Mouse (Mus musculus) spleen, postnatal 4 days (tissue): ENCODE data around the gene Fam163b.

ENCODE experiments used
- DNase-seq, 2 experiments: peaks; one replicate each; pipeline ENCODE4 v3.0.0; 2022; ENCODE audit warnings: low spot score in 2 of 2

Fam163b gene

GRCm38 (mm10) chr2:27135935-27136334 is 6.4 kb downstream of the Fam163b start:
- DNase-seq, result no peak

GRCm38 (mm10) chr2:27128990-27129389 is 13.3 kb downstream of the Fam163b start:
- no peak for DNase-seq

- no peak for DNase-seq
Observed at GRCm38 (mm10) chr2:27126496-27126895, 15.8 kb downstream of the Fam163b start.

GRCm38 (mm10) chr2:27125979-27126378 is 16.3 kb downstream of the Fam163b start:
- peak; percentile 51 to 83 for DNase-seq

- DNase-seq, result no peak
Observed at GRCm38 (mm10) chr2:27123121-27123520, 19.2 kb downstream of the Fam163b start.

GRCm38 (mm10) chr2:27122578-27122977 is 19.7 kb downstream of the Fam163b start:
- DNase-seq, result no peak

- peak; percentile 62 to 76 for DNase-seq
Observed at GRCm38 (mm10) chr2:27121626-27122355, 20.5 kb downstream of the Fam163b start.

GRCm38 (mm10) chr2:27120241-27120641 is 22.1 kb downstream of the Fam163b start:
- DNase-seq, result no peak

GRCm38 (mm10) chr2:27119766-27120165 is 22.5 kb downstream of the Fam163b start:
- DNase-seq, result no peak

- no peak for DNase-seq
Observed at GRCm38 (mm10) chr2:27118452-27118851, 23.8 kb downstream of the Fam163b start.

- no peak for DNase-seq
Observed at GRCm38 (mm10) chr2:27114169-27114568, 28.1 kb downstream of the Fam163b start.

- no peak for DNase-seq
Observed at GRCm38 (mm10) chr2:27112585-27112984, 29.7 kb downstream of the Fam163b start.

GRCm38 (mm10) chr2:27109052-27109451 is 33.2 kb downstream of the Fam163b start:
- no peak for DNase-seq

GRCm38 (mm10) chr2:27108144-27108543 is 34.1 kb downstream of the Fam163b start:
- DNase-seq, result no peak

GRCm38 (mm10) chr2:27106816-27107215 is 35.5 kb downstream of the Fam163b start:
- DNase-seq, result no peak

- no peak for DNase-seq
Observed at GRCm38 (mm10) chr2:27103554-27103953, 38.7 kb downstream of the Fam163b start.

- no peak for DNase-seq
Observed at GRCm38 (mm10) chr2:27097776-27098175, 44.5 kb downstream of the Fam163b start.

GRCm38 (mm10) chr2:27097241-27097656 is 45.0 kb downstream of the Fam163b start:
- DNase-seq, result no peak

GRCm38 (mm10) chr2:27096341-27096981 is 45.8 kb downstream of the Fam163b start:
- DNase-seq, result no peak

GRCm38 (mm10) chr2:27095178-27095577 is 47.1 kb downstream of the Fam163b start:
- DNase-seq, result no peak

- DNase-seq, result no peak
Observed at GRCm38 (mm10) chr2:27089238-27089637, 53.1 kb downstream of the Fam163b start.

GRCm38 (mm10) chr2:27088700-27089099 is 53.6 kb downstream of the Fam163b start:
- no peak for DNase-seq

- no peak for DNase-seq
Observed at GRCm38 (mm10) chr2:27088071-27088644, 54.1 kb downstream of the Fam163b start.
